Mouse (Mus musculus) heart, embryonic 16.5 days (tissue): ENCODE measurements around the gene Il1r1. TPM values are rescaled to one million over a fixed set of nuclear protein-coding genes. Genes with fewer than 3 reads are reported as not detected.
A peak's percentile ranks its signal among the peaks of the same experiment; 100 is the strongest.

Experiments
- ATAC-seq: fragments of 200-750 bp; cut with Nextera tagmentation; replicated peaks from 2 replicates; pipeline ENCODE4 v1.8.0; 2017; ENCODE audit warnings: moderate number of reproducible peaks; ENCODE audit not compliant: insufficient read depth, low FRiP score; ENCODE audit errors: extremely low read depth
- H3K27ac ChIP-seq: fragments of 300-500 bp; sonication (generic); 2 replicates; pipeline ENCODE4 v1.5.1; 2014; ENCODE audit warnings: mild to moderate bottlenecking, low read length, control low read depth, moderate library complexity
- H3K27me3 ChIP-seq: fragments of 300-500 bp; sonication (generic); 2 replicates; pipeline ENCODE4 v1.6.1; 2014; ENCODE audit warnings: low read length, mixed read lengths; ENCODE audit not compliant: control insufficient read depth, insufficient read depth
- H3K36me3 ChIP-seq: fragments of 300-500 bp; sonication (generic); 2 replicates; pipeline ENCODE4 v1.6.1; 2014; ENCODE audit not compliant: control insufficient read depth, insufficient read depth
- H3K4me1 ChIP-seq: fragments of 300-500 bp; sonication (generic); 2 replicates; pipeline ENCODE4 v1.6.1; 2014; ENCODE audit warnings: low read length, mixed read lengths; ENCODE audit not compliant: control insufficient read depth, insufficient read depth
- H3K4me2 ChIP-seq: fragments of 300-500 bp; sonication (generic); 2 replicates; pipeline ENCODE4 v1.6.1; 2014; ENCODE audit warnings: low read depth, mild to moderate bottlenecking, control low read depth, low read length
- H3K4me3 ChIP-seq: fragments of 300-500 bp; sonication (generic); 2 replicates; pipeline ENCODE4 v1.5.1; 2014; ENCODE audit warnings: mild to moderate bottlenecking, control low read depth, low read length
- H3K9ac ChIP-seq: fragments of 300-500 bp; sonication (generic); 2 replicates; pipeline ENCODE4 v1.6.1; 2014; ENCODE audit warnings: low read length, control low read depth
- H3K9me3 ChIP-seq: fragments of 300-500 bp; sonication (generic); replicated peaks from 2 replicates; pipeline ENCODE4 v1.6.1; 2016; ENCODE audit warnings: low read length; ENCODE audit not compliant: control insufficient read depth
- WGBS: fragments of 180-500 bp; shearing (Covaris S2); extraction: QIAGEN DNeasy Blood & Tissue Kit; methylation state at CpG from one replicate; pipeline ENCODE4 v1.1.7; 2014; 5-methylcytosine and 5-hydroxymethylcytosine counted together
- polyA plus RNA-seq: library from polyadenylated mRNA; unstranded; fragments of >200 nt; fragmentation: Nextera tagmentation; extraction: Ambion mirVana; gene quantifications from 2 replicates; pipeline ENCODE4 v1.2.1, GENCODE M21; 2015

Il1r1 gene
- polyA plus RNA-seq, 1 experiment from 2014 or later, result 8.1 TPM

DNA sequence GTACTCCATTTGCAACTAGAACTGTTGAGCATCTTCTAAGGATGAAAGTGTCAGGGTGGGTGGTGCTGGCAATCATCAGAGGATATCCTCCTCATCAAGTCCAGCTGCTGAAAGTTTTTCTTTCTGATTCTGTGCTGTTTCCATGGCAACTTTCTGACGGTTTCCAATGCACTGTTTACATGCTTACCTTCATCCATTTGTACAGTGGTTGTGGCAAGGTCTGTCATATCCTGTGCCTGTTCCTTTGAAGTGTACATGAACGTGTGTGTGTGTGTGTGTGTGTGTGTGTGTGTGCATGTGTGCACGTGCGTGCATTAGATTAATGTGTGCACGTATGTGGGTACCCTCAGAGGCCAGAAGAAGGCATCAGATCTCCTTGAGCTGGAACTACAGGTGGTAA, 34.9 kb upstream of the Il1r1 start:
- WGBS, result 67% methylated on average over 5 of the region's 5 CpGs
- no peak overlapping the region for H3K27ac ChIP-seq
- H3K4me3 ChIP-seq, result no peak overlapping the region
- H3K36me3 ChIP-seq, result no peaks in the 10 kb centered on the region
- no peaks in the 10 kb centered on the region for H3K27me3 ChIP-seq
- peaks cover 3% of the 10 kb centered on the region; the same call in 1 of the 2 replicates for H3K4me1 ChIP-seq
- no peak overlapping the region for H3K9ac ChIP-seq
- no peak overlapping the region for H3K4me2 ChIP-seq
- ATAC-seq, result no peak
- no peaks in the 10 kb centered on the region for H3K9me3 ChIP-seq

DNA sequence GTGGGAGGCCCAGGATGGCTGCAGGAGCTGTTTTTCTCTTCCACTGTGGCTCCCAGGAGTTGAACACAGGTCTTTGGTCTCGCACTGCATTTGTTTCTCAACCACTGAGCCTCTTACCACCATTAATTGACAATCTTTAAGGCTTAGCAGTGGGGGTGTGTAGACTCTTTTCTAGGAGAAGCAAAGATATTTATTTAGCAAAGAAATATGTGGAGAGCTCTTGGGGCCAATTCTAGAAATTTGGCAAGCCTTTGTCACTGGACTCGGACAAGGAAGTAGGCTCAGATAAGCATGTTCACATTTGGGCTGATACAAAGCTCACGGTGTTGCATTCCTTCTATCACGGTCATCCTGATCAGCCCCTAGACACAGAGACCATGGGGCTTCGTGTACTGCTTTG, 34.0 kb upstream of the Il1r1 start:
- peaks cover 3% of the 10 kb centered on the region; the same call in 1 of the 2 replicates for H3K4me1 ChIP-seq
- H3K4me2 ChIP-seq, result no peak overlapping the region
- no peaks in the 10 kb centered on the region for H3K36me3 ChIP-seq
- H3K9me3 ChIP-seq, result no peaks in the 10 kb centered on the region
- ATAC-seq, result no peak
- no peaks in the 10 kb centered on the region for H3K27me3 ChIP-seq
- 66% methylated on average over 5 of the region's 5 CpGs for WGBS
- no peak overlapping the region for H3K27ac ChIP-seq
- H3K4me3 ChIP-seq, result no peak overlapping the region
- H3K9ac ChIP-seq, result no peak overlapping the region

DNA sequence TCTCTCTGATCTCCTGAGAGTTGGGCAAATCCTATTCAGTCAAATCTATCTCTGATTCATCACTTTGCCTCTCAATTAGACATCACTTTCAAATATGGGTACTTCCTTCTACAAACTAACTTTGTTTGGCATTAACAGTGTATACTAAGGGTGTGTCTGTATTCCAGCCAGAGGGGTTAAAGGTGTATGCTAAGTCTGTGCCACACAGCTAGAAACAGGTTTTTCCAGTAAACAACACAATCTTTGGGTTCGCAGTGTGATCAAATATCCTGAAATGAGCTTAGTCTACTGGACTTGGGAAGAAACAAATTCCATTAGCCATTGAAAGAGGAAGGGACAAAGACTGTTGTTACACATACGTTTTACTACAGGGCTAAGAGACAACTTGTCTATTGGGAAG, 30.6 kb upstream of the Il1r1 start:
- H3K4me3 ChIP-seq, result no peak overlapping the region
- no peaks in the 10 kb centered on the region for H3K27me3 ChIP-seq
- no peak for ATAC-seq
- H3K9me3 ChIP-seq, result no peaks in the 10 kb centered on the region
- no peaks in the 10 kb centered on the region for H3K4me1 ChIP-seq
- H3K36me3 ChIP-seq, result no peaks in the 10 kb centered on the region
- no peak overlapping the region for H3K27ac ChIP-seq
- H3K4me2 ChIP-seq, result no peak overlapping the region
- WGBS, result 84% methylated on average over 2 of the region's 2 CpGs
- no peak overlapping the region for H3K9ac ChIP-seq

DNA sequence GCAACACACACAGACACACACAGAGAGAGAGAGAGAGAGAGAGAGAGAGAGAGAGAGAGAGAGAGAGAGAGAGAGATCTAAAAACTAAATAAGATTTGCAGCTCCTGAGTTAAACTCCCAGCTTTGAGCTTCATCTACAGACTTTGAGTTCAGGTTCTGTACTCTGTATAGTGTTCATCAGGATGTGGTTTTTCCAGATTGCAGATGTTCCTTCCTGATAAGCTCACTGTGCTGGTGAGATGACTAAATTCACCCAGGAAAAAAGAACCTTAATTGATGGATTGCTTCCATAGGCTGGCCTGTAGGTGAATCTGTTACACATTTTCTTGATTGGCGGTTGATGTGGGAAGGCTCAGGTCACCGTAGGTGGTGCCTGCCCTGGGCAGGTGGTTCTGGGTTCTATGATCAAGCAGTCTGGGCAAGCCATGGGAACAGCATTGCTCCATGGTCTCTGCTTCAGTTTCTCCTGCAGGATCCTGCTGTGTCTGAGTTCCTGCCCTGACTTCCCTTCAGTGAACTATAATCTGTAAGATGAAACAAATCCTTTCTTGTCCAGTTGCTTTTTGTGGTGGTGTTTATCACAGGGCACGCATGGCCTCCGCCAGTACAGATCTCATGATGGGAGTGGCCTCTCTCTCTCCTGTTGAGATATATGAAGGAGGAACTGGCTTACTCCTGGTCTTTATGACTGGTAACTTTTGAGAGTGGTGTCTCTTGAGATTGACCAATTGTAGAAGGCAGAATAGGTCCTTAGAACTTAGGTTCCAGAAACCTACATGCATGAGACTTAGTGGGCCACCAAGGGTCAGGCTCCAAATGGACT, 11.3 kb upstream of the Il1r1 start:
- 80% methylated on average over 4 of the region's 4 CpGs for WGBS
- H3K9ac ChIP-seq, result no peak overlapping the region
- H3K4me1 ChIP-seq, result peaks cover 5% of the 10 kb centered on the region; the same call in 1 of the 2 replicates
- no peak overlapping the region for H3K27ac ChIP-seq
- ATAC-seq, result no peak
- no peaks in the 10 kb centered on the region for H3K27me3 ChIP-seq
- no peak overlapping the region for H3K4me3 ChIP-seq
- no peak overlapping the region for H3K4me2 ChIP-seq
- H3K36me3 ChIP-seq, result no peaks in the 10 kb centered on the region
- peaks cover 4% of the 10 kb centered on the region for H3K9me3 ChIP-seq

DNA sequence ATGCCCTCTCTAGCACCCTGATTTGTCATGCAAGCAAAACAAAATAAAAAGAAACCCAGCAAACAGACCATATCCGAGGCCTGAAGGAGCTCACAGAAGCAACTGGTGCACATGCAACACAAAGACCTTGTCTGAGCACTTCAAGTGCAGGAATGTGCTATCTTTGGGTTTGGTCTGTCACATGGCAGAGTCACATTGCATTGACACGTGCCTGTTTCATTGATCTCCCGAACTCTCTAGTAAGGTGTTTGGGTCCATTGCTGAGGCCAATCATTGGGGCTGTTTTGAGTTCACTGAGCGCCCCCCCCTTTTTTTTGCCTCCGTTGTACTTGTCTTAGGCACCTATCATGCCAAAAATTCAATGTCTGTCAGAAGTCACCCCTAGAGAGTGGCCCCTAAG, 7.4 kb upstream of the Il1r1 start:
- H3K4me2 ChIP-seq, result no peak overlapping the region
- WGBS, result 57% methylated on average over 5 of the region's 5 CpGs
- no peaks in the 10 kb centered on the region for H3K36me3 ChIP-seq
- H3K4me3 ChIP-seq, result no peak overlapping the region
- H3K9me3 ChIP-seq, result peaks cover 4% of the 10 kb centered on the region
- H3K4me1 ChIP-seq, result peaks cover 12% of the 10 kb centered on the region
- ATAC-seq, result no peak
- H3K27me3 ChIP-seq, result no peaks in the 10 kb centered on the region
- no peak overlapping the region for H3K27ac ChIP-seq
- H3K9ac ChIP-seq, result no peak overlapping the region

DNA sequence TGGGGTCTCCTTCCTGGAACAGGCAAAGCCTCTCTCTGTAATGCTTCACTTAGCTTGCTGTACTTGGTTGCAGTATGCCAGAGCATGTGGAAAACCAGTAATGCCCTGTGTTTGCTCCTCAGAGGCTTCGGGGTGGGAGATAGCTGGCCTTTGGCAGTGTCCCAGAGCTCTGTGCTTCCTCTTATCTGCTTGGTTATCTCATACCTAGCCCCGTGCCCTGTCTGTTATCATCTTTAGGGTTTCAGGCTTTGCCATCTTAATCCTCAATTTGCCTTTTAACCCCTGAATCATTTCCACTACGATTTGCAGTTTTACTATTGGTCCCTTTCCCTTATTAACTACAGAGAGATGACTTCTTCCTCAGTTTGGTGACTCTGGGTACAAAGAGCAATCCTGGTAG, 6.3 kb upstream of the Il1r1 start:
- Histone ChIP-seq H3K4me1 (peaks cover 15% of the 10 kb centered on the region), H3K4me3 (no peak overlapping the region), H3K4me2 (no peak overlapping the region), H3K36me3 (no peaks in the 10 kb centered on the region), H3K9me3 (peaks cover 4% of the 10 kb centered on the region; the same call in 1 of the 2 replicates), H3K27ac (no peak overlapping the region), H3K27me3 (no peaks in the 10 kb centered on the region), H3K9ac (no peak overlapping the region)
- 59% methylated on average over 3 of the region's 3 CpGs for WGBS
- no peak for ATAC-seq

DNA sequence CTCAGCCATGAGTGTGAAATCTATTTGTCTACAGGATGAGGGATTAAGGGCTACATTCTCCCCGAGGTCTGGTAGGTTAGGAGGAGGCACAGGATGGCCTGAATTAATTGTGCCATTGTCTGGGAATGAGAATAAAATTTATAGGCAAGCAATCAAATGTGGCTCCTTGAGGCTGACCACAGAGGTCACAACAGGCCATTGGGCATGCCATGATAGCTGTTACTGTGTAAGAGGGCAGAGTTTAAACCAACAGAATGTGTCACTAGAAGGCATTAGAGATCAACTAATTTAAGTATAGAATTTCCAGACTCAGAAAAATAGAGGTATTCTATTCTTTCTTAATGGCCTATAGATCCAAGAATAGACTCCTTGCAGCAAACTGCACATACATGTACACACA, 4.3 kb upstream of the Il1r1 start:
- Histone ChIP-seq H3K4me3 (no peak overlapping the region), H3K27me3 (no peaks in the 10 kb centered on the region), H3K4me2 (no peak overlapping the region), H3K4me1 (peaks cover 27% of the 10 kb centered on the region), H3K9me3 (peaks cover 4% of the 10 kb centered on the region; the same call in 1 of the 2 replicates), H3K27ac (no peak overlapping the region), H3K36me3 (no peaks in the 10 kb centered on the region), H3K9ac (no peak overlapping the region)
- no peak for ATAC-seq
- WGBS, result 62% methylated on average over 1 of the region's 1 CpGs

DNA sequence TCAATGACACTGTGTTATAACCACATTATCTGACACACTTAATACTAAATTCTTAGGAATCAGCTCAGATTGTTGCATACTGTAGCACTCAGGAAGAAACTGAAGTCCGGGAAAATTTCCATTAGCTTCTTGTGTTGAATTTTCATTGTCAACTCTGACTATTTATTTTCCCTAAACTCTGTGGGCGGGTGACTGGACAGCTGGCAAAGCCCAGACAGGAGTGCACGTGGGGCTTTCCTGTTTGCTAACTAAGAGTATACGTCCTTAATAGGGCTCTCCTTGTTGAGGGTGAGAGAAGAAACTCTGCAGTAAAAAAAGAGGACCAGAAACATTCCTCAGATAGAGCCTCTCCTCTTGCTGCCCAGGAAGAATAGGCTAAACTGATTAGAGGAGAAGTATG, 3.0 kb upstream of the Il1r1 start:
- H3K9ac ChIP-seq, result no peak overlapping the region
- H3K4me3 ChIP-seq, result no peak overlapping the region

DNA sequence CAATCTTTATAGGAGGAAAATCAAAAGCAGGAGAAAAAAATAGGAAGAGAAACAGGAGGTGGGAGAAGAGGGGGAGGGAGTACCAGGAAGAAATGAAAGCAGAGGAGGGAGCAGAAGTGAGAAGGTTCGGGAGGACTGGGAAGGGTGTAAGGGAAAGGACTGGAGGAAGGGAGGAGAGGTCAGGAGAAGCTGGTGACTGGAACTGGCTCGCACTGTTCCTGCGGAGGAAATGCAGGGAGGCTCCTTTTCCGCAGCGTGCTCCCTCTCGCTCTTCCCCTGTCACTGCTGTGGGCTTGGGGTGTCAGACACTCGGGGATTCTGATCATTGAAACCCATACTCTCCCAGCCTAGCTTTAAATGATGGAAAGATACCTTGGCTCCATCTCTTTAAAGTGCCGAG, 2.2 kb upstream of the Il1r1 start:
- WGBS, result 55% methylated on average over 8 of the region's 8 CpGs
- no peaks in the 10 kb centered on the region for H3K9me3 ChIP-seq
- H3K4me1 ChIP-seq, result peaks cover 23% of the 10 kb centered on the region
- peak overlapping the region; percentile 35 for H3K4me2 ChIP-seq
- H3K27ac ChIP-seq, result peak overlapping the region; percentile 67
- H3K27me3 ChIP-seq, result no peaks in the 10 kb centered on the region
- H3K9ac ChIP-seq, result no peak overlapping the region
- H3K36me3 ChIP-seq, result no peaks in the 10 kb centered on the region
- ATAC-seq, result no peak
- no peak overlapping the region for H3K4me3 ChIP-seq

More for the DNA sequence above, 3.0 kb upstream of the Il1r1 start:
- H3K4me2 ChIP-seq, result no peak overlapping the region
- no peaks in the 10 kb centered on the region for H3K9me3 ChIP-seq
- ATAC-seq, result no peak
- H3K27me3 ChIP-seq, result no peaks in the 10 kb centered on the region
- 37% methylated on average over 4 of the region's 4 CpGs for WGBS
- H3K4me1 ChIP-seq, result peaks cover 27% of the 10 kb centered on the region
- peak overlapping the region; percentile 67 for H3K27ac ChIP-seq
- no peaks in the 10 kb centered on the region for H3K36me3 ChIP-seq
